Mouse (Mus musculus) brain, embryonic 14.5 days (tissue): ENCODE measurements around the gene Kcnip4.

Experiments
- CTCF ChIP-seq: fragments of 200-500 bp; IDR thresholded peaks from 2 replicates; pipeline ENCODE4 v1.5.1; 2012; ENCODE audit warnings: inconsistent platforms, mild to moderate bottlenecking, moderate library complexity, borderline replicate concordance; ENCODE audit not compliant: insufficient read depth, insufficient read length; ENCODE audit errors: extremely low read depth
- POLR2A ChIP-seq: fragments of 200-500 bp; IDR thresholded peaks from 2 replicates; pipeline ENCODE4 v1.6.1; 2012; ENCODE audit warnings: mild to moderate bottlenecking, inconsistent platforms, borderline replicate concordance; ENCODE audit not compliant: poor library complexity, insufficient read depth, insufficient read length, severe bottlenecking; ENCODE audit errors: extremely low read depth

DNA sequence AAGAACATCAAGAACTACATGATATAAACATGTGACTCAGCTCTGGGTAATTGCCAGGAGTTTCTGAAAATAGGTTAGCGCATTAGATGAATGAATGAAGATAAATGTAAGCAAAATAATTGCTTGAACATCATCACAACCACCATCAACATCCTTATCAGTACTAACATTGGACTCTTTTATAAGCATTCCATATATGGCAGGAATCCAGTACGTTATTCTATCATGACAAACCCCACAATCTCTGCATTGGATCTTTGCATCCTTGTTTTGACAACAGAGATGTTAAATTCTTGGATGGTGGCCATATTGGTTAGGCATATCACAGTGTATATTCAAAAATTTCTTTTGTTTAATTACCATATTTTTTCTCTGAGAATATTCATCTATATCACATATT, 375.0 kb downstream of the Kcnip4 start:
- TF ChIP-seq CTCF (no peak), POLR2A (no peak)
